Mouse (Mus musculus): ENCODE results near the gene Kif2a.
A peak's percentile ranks its signal among the peaks of the same experiment; 100 is the strongest.

Gene Kif2a

GRCm38 (mm10) chr13:107021461-107022265, at the start of gene Kif2a:
TSS of gene Kif2a (minus strand) at chr13:107022126.
- peak; percentile 65 for DNase-seq

- DNase-seq, result no peak
These were observed 47.1 kb upstream of the Kif2a start for GRCm38 (mm10) chr13:107069061-107069460.

- no peak for DNase-seq
These were observed 43.4 kb upstream of the Kif2a start for GRCm38 (mm10) chr13:107065098-107065855.

- DNase-seq, result no peak
These were observed 42.3 kb upstream of the Kif2a start for GRCm38 (mm10) chr13:107064263-107064662.

GRCm38 (mm10) chr13:107063115-107063807, 41.3 kb upstream of the Kif2a start:
- DNase-seq, result no peak

GRCm38 (mm10) chr13:107060098-107060497, 38.2 kb upstream of the Kif2a start:
- DNase-seq, result no peak

- no peak for DNase-seq
These were observed 37.5 kb upstream of the Kif2a start for GRCm38 (mm10) chr13:107059460-107059859.

- DNase-seq, result no peak
These were observed 34.4 kb upstream of the Kif2a start for GRCm38 (mm10) chr13:107056318-107056717.

GRCm38 (mm10) chr13:107054496-107054895, 32.6 kb upstream of the Kif2a start:
- DNase-seq, result no peak

GRCm38 (mm10) chr13:107051342-107051741, 29.4 kb upstream of the Kif2a start:
- no peak for DNase-seq

- peak; percentile 10 for DNase-seq
These were observed 22.3 kb upstream of the Kif2a start for GRCm38 (mm10) chr13:107044229-107044628.

- DNase-seq, result peak; percentile 8
These were observed 20.6 kb upstream of the Kif2a start for GRCm38 (mm10) chr13:107042551-107042950.

GRCm38 (mm10) chr13:107039493-107039892, 17.6 kb upstream of the Kif2a start:
- no peak for DNase-seq

- no peak for DNase-seq
These were observed 16.4 kb upstream of the Kif2a start for GRCm38 (mm10) chr13:107038346-107038745.

- DNase-seq, result no peak
These were observed 13.7 kb upstream of the Kif2a start for GRCm38 (mm10) chr13:107035511-107036113.

GRCm38 (mm10) chr13:107035078-107035477, 13.2 kb upstream of the Kif2a start:
- no peak for DNase-seq

GRCm38 (mm10) chr13:107034028-107034920, 12.3 kb upstream of the Kif2a start:
- DNase-seq, result no peak

GRCm38 (mm10) chr13:107031228-107031627, 9.3 kb upstream of the Kif2a start:
- no peak for DNase-seq

GRCm38 (mm10) chr13:107027218-107027617, 5.3 kb upstream of the Kif2a start:
- DNase-seq, result no peak

- no peak for DNase-seq
These were observed 3.7 kb upstream of the Kif2a start for GRCm38 (mm10) chr13:107025663-107026062.

- peak; percentile 91 for DNase-seq
These were observed 593 bp upstream of the Kif2a start for GRCm38 (mm10) chr13:107022266-107023171.

Measured in kidney, postnatal 14 days (tissue).